Mouse (Mus musculus) ES-Bruce4 (cell line): ENCODE measurements at regions not wholly inside any gene's neighbourhood (a gene's known extent, or its start where the extent isn't known, plus 50 kb on each side); places are given as distances from the start of the nearest gene placed in this dataset.

Experiments used
- H3K27ac ChIP-seq: 2 replicates; pipeline ENCODE4 v1.5.1; 2012; ENCODE audit warnings: low read length, inconsistent platforms; ENCODE audit not compliant: insufficient read depth
- H3K27me3 ChIP-seq: 2 replicates; pipeline ENCODE4 v1.6.1; 2012; ENCODE audit warnings: mild to moderate bottlenecking, low read length, inconsistent platforms; ENCODE audit not compliant: control insufficient read depth, poor library complexity, insufficient read depth, severe bottlenecking
- H3K36me3 ChIP-seq: 2 replicates; pipeline ENCODE4 v1.6.1; 2012; ENCODE audit warnings: inconsistent platforms, mild to moderate bottlenecking, low read length, moderate library complexity; ENCODE audit not compliant: control insufficient read depth, poor library complexity, insufficient read depth, severe bottlenecking
- H3K4me1 ChIP-seq: one replicate; pipeline ENCODE4 v1.8.1; 2011; ENCODE audit warnings: low read length; ENCODE audit not compliant: control insufficient read depth, insufficient read depth
- H3K4me3 ChIP-seq: 2 replicates; pipeline ENCODE4 v1.5.1; 2011; ENCODE audit warnings: low read depth, mild to moderate bottlenecking, low read length
- H3K9ac ChIP-seq: 2 replicates; pipeline ENCODE4 v1.6.1; 2012; ENCODE audit warnings: low read depth, mild to moderate bottlenecking, inconsistent platforms; ENCODE audit not compliant: poor library complexity, severe bottlenecking
- H3K9me3 ChIP-seq: replicated peaks from 2 replicates; pipeline ENCODE4 v1.6.1; 2012; ENCODE audit warnings: mild to moderate bottlenecking, low read length, inconsistent platforms; ENCODE audit not compliant: control insufficient read depth, poor library complexity, insufficient read depth, severe bottlenecking
- CTCF ChIP-seq: IDR thresholded peaks from one replicate; pipeline ENCODE4 v1.8.1; 2011; ENCODE audit warnings: low read depth, low read length
- EP300 ChIP-seq: IDR thresholded peaks from 2 replicates; pipeline ENCODE4 v1.6.1; 2011; ENCODE audit warnings: low read depth, low read length; ENCODE audit not compliant: insufficient read depth
- POLR2A ChIP-seq: IDR thresholded peaks from one replicate; pipeline ENCODE4 v1.8.1; 2011; ENCODE audit warnings: low read length; ENCODE audit not compliant: insufficient read depth

DNA sequence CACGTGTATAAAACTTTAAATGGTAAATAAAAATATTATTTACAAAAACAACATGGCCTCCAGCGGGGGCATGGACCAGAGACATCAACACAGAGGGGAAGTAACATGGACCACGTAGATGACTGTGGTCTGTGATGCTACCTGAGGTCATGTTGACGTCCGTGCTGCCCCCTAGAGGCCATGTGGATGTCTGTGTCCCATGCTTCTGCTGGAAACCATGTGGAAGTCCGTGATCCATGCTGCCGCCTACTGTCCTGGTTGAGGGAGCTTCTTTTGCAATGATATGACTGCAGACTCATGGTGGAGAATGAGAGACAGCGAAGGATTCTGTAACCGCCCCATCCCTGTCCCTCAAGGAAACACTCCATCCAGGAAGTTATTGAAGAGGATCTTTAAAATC is 108.5 kb upstream of the Qrfpr start:
- no peaks in the 10 kb centered on the region for H3K9me3 ChIP-seq
- H3K9ac ChIP-seq: no peak overlapping the region
- no peak overlapping the region for H3K27ac ChIP-seq
- H3K4me3 ChIP-seq: no peak overlapping the region
- TF ChIP-seq EP300: no peak
- peak; percentile 100 for TF ChIP-seq CTCF
- H3K4me1 ChIP-seq: no peaks in the 10 kb centered on the region
- H3K36me3 ChIP-seq: no peaks in the 10 kb centered on the region
- H3K27me3 ChIP-seq: no peaks in the 10 kb centered on the region

DNA sequence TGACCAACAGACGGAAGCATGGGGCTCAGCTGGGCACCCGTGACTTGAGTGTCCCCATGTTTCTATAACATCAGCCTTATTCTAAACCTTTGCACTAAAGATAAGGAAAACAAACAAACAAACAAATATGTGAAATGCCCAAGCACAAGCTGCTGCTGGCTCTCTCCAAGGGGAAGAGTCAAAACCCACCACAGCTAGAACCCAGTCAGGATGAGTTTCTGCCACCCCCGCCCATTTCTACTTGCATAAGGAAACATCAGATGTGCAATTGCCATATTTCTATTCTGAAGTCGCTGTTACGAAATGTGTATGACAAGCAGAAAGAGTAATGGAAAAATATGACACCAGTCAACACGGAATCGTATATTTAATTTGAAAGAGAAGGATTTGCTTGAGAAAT is 107.5 kb upstream of the Qrfpr start:
- Histone ChIP-seq H3K9me3 (no peaks in the 10 kb centered on the region), H3K36me3 (no peaks in the 10 kb centered on the region)

DNA sequence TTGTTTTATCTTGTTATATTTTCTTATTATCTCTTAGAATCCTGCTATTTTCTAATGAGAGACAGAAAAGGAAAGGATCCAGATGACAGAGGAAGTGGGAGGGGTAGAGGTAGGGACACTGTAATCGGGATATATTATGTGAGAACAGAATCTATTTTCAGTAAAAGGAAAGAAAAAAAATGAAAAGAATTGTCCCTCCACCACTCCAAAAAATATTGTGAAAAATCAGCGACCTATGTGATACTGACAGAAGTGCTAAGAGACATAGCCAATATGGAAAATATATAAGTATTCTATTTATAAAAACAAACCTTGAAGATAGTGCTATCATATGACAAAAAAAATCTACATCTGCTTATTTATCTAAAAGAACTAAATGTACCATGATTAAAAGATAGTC is 106.8 kb upstream of the Qrfpr start:
- Histone ChIP-seq H3K9ac (no peak overlapping the region), H3K9me3 (no peaks in the 10 kb centered on the region), H3K27ac (no peak overlapping the region), H3K27me3 (no peaks in the 10 kb centered on the region), H3K36me3 (no peaks in the 10 kb centered on the region), H3K4me1 (no peaks in the 10 kb centered on the region), H3K4me3 (no peak overlapping the region)
- no peak for TF ChIP-seq EP300
- TF ChIP-seq CTCF: no peak
- no peak for TF ChIP-seq POLR2A

More for the DNA sequence above, 107.5 kb upstream of the Qrfpr start:
- Histone ChIP-seq H3K4me1 (no peaks in the 10 kb centered on the region), H3K27me3 (no peaks in the 10 kb centered on the region), H3K4me3 (no peak overlapping the region), H3K27ac (no peak overlapping the region), H3K9ac (no peak overlapping the region)
- TF ChIP-seq POLR2A: no peak
- TF ChIP-seq CTCF: no peak
- TF ChIP-seq EP300: no peak

DNA sequence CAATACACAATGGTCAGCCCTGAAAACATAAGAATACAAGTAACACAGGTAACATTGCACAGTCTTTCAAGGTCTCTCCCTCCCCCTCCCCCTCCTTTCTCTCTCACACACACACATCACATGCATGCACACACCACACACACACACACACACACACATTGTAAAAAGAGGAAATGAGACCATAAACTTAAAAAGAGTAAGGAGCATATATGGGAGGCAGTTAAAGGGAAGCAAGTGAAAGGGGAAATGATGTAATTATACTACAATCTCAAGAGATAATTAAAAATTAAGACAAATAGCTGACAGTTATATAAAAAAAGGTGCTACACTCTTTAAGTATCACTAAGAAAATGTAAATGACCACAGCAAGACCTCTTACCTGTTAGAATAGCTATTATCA is 96.5 kb upstream of the Qrfpr start:
- H3K9me3 ChIP-seq: no peaks in the 10 kb centered on the region
- H3K27me3 ChIP-seq: no peaks in the 10 kb centered on the region
- H3K27ac ChIP-seq: no peak overlapping the region
- no peak overlapping the region for H3K9ac ChIP-seq
- TF ChIP-seq EP300 (no peak), POLR2A (no peak), CTCF (no peak)
- no peaks in the 10 kb centered on the region for H3K36me3 ChIP-seq
- H3K4me3 ChIP-seq: no peak overlapping the region
- H3K4me1 ChIP-seq: no peaks in the 10 kb centered on the region

DNA sequence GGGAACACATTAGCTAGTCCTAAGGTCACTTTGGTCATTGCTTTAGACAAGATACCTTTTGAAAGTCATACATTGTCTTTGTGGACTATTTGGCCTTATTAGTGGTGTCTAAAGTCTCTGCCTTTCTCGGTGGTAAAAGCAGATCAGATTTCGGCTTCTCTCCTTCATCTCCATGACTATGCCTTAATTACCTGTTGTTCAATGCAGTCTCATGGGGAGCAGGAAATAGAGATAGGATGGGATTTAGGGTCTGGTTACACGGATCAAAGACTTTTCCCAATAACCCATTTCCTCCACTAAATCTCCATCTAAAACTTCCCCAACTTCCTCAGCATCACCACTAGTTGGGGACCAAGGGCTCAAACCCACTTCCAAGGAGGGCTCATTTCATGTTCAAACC is 89.2 kb upstream of the Qrfpr start:
- Histone ChIP-seq H3K4me1 (no peaks in the 10 kb centered on the region), H3K4me3 (no peak overlapping the region), H3K9ac (no peak overlapping the region), H3K27ac (no peak overlapping the region), H3K9me3 (no peaks in the 10 kb centered on the region), H3K36me3 (no peaks in the 10 kb centered on the region), H3K27me3 (no peaks in the 10 kb centered on the region)
- TF ChIP-seq EP300 (no peak), POLR2A (no peak), CTCF (no peak)

DNA sequence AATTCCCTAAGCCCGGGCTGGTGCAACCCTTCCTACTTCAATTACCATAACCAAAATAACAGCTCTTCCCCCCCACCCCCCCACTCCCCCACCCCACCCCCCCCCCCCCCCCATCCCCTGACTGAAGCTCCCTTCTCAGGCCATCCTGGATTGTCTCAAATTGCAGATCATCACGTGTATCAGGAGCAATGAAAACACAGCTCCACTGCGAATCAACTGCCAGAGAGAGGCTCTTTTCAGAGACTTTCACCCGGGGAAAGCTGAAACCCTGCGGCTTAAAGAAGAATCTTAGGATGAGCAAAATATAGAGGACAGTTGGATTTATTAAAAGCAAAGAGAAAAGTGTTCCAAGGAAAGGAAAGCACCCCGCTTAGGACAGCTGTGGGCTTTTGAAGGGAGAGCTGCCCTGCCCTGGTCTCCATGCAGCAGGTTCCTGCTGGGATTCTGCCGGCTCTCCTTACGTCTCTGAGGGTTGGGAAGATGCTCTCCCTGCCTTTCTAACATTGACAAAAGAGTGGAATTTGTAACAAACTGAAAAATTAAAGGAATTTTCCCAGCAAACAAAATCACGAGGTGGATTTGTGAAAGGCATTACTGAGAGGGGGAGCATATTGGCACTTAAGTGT is 88.6 kb upstream of the Qrfpr start:
- Histone ChIP-seq H3K4me1 (no peaks in the 10 kb centered on the region), H3K9me3 (no peaks in the 10 kb centered on the region), H3K27me3 (no peaks in the 10 kb centered on the region), H3K4me3 (no peak overlapping the region), H3K36me3 (no peaks in the 10 kb centered on the region), H3K27ac (no peak overlapping the region), H3K9ac (no peak overlapping the region)
- TF ChIP-seq POLR2A (no peak), EP300 (no peak), CTCF (no peak)
